Mouse (Mus musculus): Measurements from ENCODE around the gene Zfp273. TPM values are rescaled to one million over a fixed set of nuclear protein-coding genes. Genes with fewer than 3 reads are reported as not detected.
"Not testable (repeated sequence)": the region's sequence is repeated elsewhere in the genome, so short reads cannot be mapped to it uniquely, and the experiment has no call there.

The Zfp273 gene
- total RNA-seq (2015) (5.9 and 7.1 TPM in 2 replicates), total RNA-seq (2017) (6.0 and 8.8 TPM in 2 replicates)

- ATAC-seq (replicated peaks; ENCODE audit: poor library complexity) = peak; percentile 92
Observed at GRCm38 (mm10) chr13:67813710-67814660, at the start of gene Zfp273. Gene Zfp273 (plus strand): TSS chr13:67813740.

GRCm38 (mm10) chr13:67779265-67780221 lies 34.0 kb upstream of the Zfp273 start, which contains the start of gene Zfp493:
Gene Zfp493 (plus strand): TSS chr13:67779693.
- peak; percentile 98 for ATAC-seq (replicated peaks; ENCODE audit: poor library complexity)

- ATAC-seq (replicated peaks; ENCODE audit: poor library complexity) = no peak
Observed at GRCm38 (mm10) chr13:67791921-67792455, 21.6 kb upstream of the Zfp273 start.

GRCm38 (mm10) chr13:67798618-67799017 lies 14.9 kb upstream of the Zfp273 start:
- ATAC-seq (replicated peaks; ENCODE audit: poor library complexity) = no peak

GRCm38 (mm10) chr13:67799151-67799550 lies 14.4 kb upstream of the Zfp273 start:
- ATAC-seq (replicated peaks; ENCODE audit: poor library complexity) = not testable (repeated sequence)

- ATAC-seq (replicated peaks; ENCODE audit: poor library complexity) = no peak
Observed at GRCm38 (mm10) chr13:67811651-67812210, 1.8 kb upstream of the Zfp273 start.

- ATAC-seq (replicated peaks; ENCODE audit: poor library complexity) = no peak
Observed at GRCm38 (mm10) chr13:67812961-67813709, 405 bp upstream of the Zfp273 start.

- ATAC-seq (replicated peaks; ENCODE audit: poor library complexity) = no peak
Observed at GRCm38 (mm10) chr13:67818636-67819035, 5.1 kb downstream of the Zfp273 start.

GRCm38 (mm10) chr13:67830911-67831336 lies 17.4 kb downstream of the Zfp273 start, which contains the start of gene Gm10037:
Gene Gm10037 (plus strand): TSS chr13:67831106.
- ATAC-seq (replicated peaks; ENCODE audit: poor library complexity) = peak; percentile 88

GRCm38 (mm10) chr13:67833137-67833536 lies 19.6 kb downstream of the Zfp273 start:
- 0 out of 2 replicates have a peak, but pooled peaks have one; percentile 38 for ATAC-seq (replicated peaks; ENCODE audit: poor library complexity)

- no peak for ATAC-seq (replicated peaks; ENCODE audit: poor library complexity)
Observed at GRCm38 (mm10) chr13:67843775-67844118, 30.2 kb downstream of the Zfp273 start.

GRCm38 (mm10) chr13:67844119-67844852 lies 30.7 kb downstream of the Zfp273 start:
- ATAC-seq (replicated peaks; ENCODE audit: poor library complexity) = peak; percentile 99

GRCm38 (mm10) chr13:67844853-67845194 lies 31.3 kb downstream of the Zfp273 start:
- no peak for ATAC-seq (replicated peaks; ENCODE audit: poor library complexity)

GRCm38 (mm10) chr13:67850361-67850760 lies 36.8 kb downstream of the Zfp273 start:
- no peak for ATAC-seq (replicated peaks; ENCODE audit: poor library complexity)

GRCm38 (mm10) chr13:67853130-67853529 lies 39.6 kb downstream of the Zfp273 start:
- no peak for ATAC-seq (replicated peaks; ENCODE audit: poor library complexity)

- no peak for ATAC-seq (replicated peaks; ENCODE audit: poor library complexity)
Observed at GRCm38 (mm10) chr13:67853983-67854382, 40.4 kb downstream of the Zfp273 start.

- ATAC-seq (replicated peaks; ENCODE audit: poor library complexity) = no peak
Observed at GRCm38 (mm10) chr13:67857317-67857716, 43.8 kb downstream of the Zfp273 start.

GRCm38 (mm10) chr13:67862508-67862907 lies 49.0 kb downstream of the Zfp273 start:
- ATAC-seq (replicated peaks; ENCODE audit: poor library complexity) = no peak

- ATAC-seq (replicated peaks; ENCODE audit: poor library complexity) = no peak
Observed at GRCm38 (mm10) chr13:67863026-67863425, 49.5 kb downstream of the Zfp273 start, which contains the start of gene BC048507. Gene BC048507 (plus strand): TSS chr13:67863326.

All from megakaryocyte progenitor cell, adult 5-6 weeks (primary cell).